Mouse (Mus musculus): Measurements from ENCODE around the gene Gm9844.
"Not testable (repeated sequence)": the region's sequence is repeated elsewhere in the genome, so short reads cannot be mapped to it uniquely, and the experiment has no call there.

Gm9844 gene

GRCm38 (mm10) chr7:24861913-24862312 lies at the start of gene Gm9844:
TSS of gene Gm9844 (plus strand) at chr7:24862213.
- DNase-seq (ENCODE audit: low spot score): no peak

- peak; percentile 87 for DNase-seq (ENCODE audit: low spot score)
These were observed 44.5 kb upstream of the Gm9844 start for GRCm38 (mm10) chr7:24817502-24817901.

GRCm38 (mm10) chr7:24824452-24824851 lies 37.6 kb upstream of the Gm9844 start:
- DNase-seq (ENCODE audit: low spot score): no peak

GRCm38 (mm10) chr7:24827181-24827580 lies 34.8 kb upstream of the Gm9844 start:
- no peak for DNase-seq (ENCODE audit: low spot score)

DNA sequence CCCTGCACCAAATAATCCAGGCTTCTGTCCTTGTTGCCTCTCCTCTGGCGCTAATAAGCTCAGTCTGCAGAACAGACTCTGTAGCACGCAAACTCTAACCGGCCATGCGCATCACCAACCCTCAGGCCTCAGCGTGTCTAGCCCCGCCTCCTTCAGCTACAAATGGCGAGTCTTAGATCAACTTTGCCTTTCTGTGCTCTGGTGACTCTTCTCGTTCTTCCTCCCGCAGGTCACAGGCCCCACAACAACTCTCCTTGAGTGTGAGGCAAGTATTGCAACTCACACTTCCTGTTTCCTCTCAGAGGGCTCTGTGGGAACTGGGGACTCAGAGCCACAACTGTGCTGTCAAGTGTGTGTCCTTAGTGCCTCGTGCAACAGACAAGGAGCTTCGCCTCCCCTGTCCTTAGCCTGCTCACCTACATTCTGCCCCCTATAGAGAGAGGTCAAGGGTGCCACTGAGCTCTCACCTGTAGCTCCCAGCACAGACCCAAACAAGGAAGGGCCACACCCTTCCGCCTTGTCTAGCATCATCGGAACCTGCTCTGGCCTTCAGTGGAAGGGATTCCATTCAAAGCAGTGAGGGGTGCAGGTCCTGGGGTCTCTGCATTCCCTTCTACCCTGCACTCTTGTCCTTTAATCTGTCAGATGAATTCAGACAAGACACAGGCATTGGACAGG lies 23.1 kb upstream of the Gm9844 start:
- not testable (repeated sequence) for DNase-seq (ENCODE audit: low spot score)

DNA sequence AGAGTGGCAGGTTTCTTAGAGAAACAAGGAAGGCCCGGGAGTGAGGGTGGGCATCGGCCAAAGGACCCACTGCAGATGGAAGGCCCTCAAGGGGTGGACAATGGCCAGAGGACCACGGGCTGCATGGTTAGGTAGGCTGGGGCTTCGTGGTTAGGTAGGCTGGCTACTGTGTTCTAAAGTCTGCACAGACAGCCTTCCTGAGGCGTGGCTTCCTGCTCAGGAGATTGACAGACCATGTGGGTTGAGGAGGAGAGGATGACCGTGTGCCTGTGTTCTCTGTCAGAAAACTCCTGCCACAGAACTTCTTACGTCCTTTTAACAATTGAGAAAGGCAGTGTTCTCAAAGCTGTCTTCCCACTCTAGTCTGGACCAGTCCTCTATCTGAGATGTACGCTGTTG lies 22.6 kb upstream of the Gm9844 start:
- no peak for DNase-seq (ENCODE audit: low spot score)

GRCm38 (mm10) chr7:24840331-24840730 lies 21.7 kb upstream of the Gm9844 start:
- DNase-seq (ENCODE audit: low spot score): no peak

- DNase-seq (ENCODE audit: low spot score): no peak
These were observed 21.0 kb upstream of the Gm9844 start for GRCm38 (mm10) chr7:24841009-24841408.

DNA sequence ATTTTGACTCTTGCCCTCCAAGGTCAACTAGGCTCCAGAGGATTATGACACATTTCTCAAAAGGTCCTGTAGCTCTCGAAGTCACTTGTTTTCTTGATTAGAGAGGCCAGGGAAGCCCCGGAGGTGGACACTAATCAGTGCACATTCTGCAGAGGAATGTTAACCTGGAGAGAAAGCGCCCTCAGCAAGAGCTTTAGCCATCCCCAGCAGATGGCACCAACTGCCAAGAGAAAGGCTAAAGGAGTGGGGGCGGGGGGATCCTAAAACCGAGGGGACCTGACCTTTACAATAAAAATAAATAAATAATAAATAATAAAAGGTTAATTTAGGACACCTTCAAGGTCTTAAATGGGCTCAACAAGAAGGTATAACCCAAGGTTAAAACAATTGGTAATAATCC lies 17.9 kb upstream of the Gm9844 start:
- DNase-seq (ENCODE audit: low spot score): no peak

DNA sequence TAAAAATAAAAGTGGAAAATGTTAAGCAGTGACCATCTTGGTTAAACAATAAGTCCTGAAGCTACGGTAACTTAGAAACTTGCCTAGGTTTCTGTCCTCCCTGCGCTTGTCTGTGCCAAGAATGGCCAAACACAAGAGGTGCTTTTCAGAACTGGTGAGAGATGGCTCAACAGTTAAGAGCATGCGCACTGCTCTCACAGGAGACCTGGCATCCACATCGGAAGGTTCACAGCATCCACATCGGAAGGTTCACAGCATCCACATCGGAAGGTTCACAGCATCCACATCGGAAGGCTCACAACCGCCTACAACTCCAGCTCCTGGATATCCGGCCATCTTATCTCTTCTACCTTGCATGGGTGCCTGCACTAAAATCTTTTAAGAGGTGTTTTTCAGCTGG lies 16.8 kb upstream of the Gm9844 start:
- no peak for DNase-seq (ENCODE audit: low spot score)

DNA sequence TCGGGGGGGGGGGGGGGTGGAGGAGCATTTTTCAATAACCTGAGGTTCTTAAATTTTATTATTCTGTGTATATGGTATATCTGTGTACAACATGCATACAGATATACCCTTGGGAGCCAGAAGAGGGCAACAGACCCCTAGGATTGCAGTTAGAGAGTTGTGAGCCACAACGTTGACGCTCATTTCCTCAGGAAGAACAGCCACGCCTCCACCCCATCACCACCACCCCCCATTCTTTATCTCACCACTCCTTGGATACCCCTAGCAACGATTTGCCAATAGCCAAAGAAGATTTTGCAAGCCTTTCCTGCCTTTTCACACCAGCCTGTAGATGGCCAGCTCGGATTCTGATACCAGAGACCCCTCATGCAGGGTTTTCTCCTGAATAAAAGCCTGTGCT lies 16.3 kb upstream of the Gm9844 start:
- DNase-seq (ENCODE audit: low spot score): peak; percentile 79

DNA sequence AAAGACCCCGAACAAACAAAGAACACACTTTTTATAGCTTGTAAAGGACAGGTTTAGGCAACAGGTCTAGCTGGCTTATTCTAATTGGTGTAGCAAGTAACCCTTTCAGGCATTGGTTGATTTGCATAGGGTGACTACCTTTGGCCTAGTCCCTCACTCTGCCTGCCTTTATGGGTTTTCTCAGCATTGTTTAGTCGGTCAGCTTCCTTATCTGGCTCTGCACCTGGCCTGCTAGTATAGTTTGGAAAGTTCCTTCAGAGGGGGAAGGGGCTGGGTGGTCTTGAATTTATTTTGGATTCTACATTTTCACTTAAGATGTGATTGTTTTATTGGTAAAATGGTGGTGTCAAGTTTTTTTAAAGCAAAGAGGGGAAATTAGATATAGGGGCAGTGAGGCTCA lies 15.4 kb upstream of the Gm9844 start:
- DNase-seq (ENCODE audit: low spot score): not testable (repeated sequence)

GRCm38 (mm10) chr7:24850162-24850561 lies 11.9 kb upstream of the Gm9844 start:
- DNase-seq (ENCODE audit: low spot score): peak; percentile 54

- DNase-seq (ENCODE audit: low spot score): peak; percentile 72
These were observed 11.1 kb upstream of the Gm9844 start for GRCm38 (mm10) chr7:24850899-24851303.

DNA sequence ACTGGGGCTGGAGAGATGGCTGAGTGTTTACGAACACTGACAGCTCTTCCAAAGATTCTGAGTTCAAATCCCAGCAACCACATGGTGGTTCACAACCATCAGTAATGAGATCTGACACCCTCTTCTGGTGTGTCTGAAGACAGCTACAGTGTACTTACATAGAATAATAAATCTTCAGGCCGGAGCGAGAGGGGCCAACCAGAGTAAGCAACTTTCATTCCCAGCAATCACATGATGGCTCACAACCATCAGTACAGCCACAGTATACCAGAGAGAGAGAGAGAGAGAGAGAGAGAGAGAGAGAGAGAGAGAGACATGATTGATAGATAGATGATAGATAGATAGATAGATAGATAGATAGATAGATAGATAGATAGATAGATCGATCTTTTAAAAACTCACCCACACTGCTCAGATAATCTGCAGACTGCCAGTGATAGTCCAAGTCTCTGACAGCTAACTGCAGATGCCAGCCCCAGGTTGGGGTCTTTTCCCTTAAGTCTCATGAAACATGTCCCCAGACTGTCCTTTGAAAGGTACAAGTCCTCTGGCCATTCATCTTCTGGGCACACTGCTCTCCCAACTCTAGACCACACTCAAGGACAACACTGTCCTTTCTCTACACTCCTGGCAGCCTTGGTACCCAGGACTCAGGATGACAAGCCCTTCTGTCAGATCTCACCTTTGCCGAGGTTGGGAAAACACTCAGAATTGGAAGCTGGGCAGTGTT lies 10.3 kb upstream of the Gm9844 start:
- DNase-seq (ENCODE audit: low spot score): no peak

DNA sequence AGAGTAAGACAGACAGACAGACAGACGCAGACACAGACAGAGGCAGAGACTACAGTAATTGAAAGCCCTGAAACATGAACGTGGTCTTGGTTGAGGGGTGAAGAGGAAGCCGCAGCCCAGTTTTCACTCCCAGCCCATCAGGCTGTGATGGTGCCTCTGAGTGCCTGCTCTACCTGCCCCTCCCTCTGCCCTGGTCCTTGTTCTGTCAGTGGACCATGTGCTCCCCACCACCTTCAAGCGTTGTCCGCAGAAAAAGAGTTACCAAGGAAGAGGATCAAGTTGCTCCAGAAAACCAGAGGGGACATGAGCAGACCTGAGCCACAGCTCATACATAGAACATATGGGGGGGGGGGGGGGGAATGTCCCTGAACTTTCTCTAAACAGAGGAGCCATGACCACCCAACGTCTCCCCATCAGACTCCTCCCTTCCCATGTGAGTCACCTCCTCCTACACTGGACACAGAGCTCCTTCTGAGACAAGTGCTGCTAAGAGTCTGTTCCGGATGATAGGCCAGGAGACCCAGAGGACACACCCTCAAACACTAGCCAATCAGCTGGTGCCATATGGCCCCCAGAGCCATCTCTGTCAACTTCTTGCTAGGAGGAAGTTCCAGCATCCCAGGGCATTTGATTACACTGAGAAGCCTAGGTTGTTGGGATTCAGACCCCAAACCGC lies 9.3 kb upstream of the Gm9844 start:
- DNase-seq (ENCODE audit: low spot score): peak; percentile 44

GRCm38 (mm10) chr7:24853233-24853563 lies 8.8 kb upstream of the Gm9844 start:
- no peak for DNase-seq (ENCODE audit: low spot score)

GRCm38 (mm10) chr7:24853695-24854094 lies 8.3 kb upstream of the Gm9844 start:
- DNase-seq (ENCODE audit: low spot score): no peak

DNA sequence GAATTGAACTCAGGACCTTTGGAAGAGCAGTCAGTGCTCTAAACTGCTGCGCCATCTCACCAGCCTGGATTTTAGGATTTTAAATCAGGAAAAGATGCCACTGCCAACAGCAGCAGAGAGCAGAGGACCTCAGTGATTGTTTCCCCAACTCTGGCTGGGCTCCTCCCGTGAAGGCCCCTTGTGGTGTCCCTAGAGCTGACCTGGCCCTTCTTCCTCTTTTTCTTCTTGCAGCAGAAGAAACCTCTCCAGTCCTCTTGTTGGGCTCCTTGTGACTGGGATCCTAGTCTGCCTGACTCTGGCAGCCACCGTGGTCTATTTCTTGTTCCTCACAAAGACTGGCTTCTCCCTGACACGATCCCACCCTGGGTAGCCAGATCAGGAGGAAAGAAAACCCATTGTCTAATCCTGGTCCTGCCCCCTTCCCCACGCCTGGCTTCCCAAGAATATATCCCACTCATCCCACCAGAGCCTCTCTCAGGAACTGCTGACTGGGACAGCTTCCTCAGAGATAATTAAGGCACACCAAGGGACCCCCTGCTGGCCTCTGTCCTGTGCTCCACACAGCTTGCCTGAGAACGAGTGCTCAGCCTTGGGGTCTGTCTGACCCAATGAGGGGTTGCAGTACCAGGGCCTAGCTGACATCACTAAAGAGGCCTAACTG lies 5.4 kb upstream of the Gm9844 start:
- no peak for DNase-seq (ENCODE audit: low spot score)

DNA sequence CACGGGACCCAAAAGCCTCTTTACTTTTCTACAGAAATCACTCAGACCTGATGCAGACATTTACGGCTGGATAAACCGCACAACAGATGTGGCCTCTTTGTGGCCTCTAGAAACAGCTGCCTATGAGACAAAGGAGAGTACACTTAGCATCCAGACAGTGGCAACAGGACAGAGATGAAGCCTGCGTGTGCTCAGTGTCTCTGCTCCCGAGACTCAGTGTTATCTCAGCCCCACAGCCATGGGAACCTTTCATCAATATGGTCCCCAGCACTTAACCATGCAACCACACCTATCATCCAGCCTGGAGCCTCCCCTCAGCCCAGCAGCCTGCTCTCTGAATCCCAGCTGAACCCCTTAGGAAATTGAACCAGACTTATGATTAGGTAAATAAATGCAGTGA lies 2.8 kb upstream of the Gm9844 start:
- DNase-seq (ENCODE audit: low spot score): no peak

GRCm38 (mm10) chr7:24862853-24863252 lies 840 bp downstream of the Gm9844 start:
- DNase-seq (ENCODE audit: low spot score): no peak

GRCm38 (mm10) chr7:24864156-24864555 lies 2.1 kb downstream of the Gm9844 start:
- DNase-seq (ENCODE audit: low spot score): no peak

GRCm38 (mm10) chr7:24869080-24869479 lies 7.1 kb downstream of the Gm9844 start:
- DNase-seq (ENCODE audit: low spot score): no peak

All from embryo, embryonic 10 days (tissue).